Mouse (Mus musculus): ENCODE results near the gene Tor4a.

Tor4a gene

DNA sequence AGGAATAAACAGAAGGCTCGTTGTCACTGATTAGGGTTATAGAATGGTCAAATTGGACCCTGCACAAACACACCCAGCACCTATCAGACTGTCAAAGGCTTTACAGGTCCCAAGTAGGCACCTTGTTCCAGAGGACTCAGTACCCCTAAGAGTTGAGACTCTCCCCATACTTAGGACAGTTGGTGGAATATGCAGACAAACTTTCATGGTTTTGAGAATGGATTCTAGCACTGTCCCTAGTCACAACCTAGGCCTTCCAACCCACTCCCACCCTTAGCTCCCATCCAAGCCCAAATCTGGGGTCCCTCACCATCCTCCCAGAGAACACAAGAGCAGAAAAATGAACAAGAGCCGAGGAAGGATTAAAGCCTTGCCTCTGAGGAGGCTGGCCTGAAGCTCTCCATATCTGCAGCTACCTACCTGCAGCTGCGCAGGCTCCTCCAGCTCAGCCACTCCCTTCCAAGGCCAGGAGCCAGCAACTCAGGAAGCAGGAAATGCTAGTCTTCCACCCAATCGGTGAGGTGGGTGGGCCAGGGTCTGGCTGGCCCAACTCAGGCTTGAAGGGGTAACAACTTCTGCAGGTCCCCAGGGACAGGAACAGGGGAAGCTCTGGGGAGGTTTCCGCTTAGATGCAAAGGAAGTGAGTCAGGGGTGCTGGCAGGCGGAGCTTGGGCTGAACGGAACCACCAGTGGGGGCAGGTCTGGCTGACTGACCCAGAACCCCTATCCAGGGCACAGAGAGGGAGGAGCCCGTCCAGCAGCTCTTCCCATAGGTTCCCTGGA, at the start of gene Tor4a:
TSS of gene Tor4a (minus strand) at position 715 of the 783 bp plus-strand sequence.
- peak; percentile 71 for DNase-seq (ENCODE audit: low spot score)

DNA sequence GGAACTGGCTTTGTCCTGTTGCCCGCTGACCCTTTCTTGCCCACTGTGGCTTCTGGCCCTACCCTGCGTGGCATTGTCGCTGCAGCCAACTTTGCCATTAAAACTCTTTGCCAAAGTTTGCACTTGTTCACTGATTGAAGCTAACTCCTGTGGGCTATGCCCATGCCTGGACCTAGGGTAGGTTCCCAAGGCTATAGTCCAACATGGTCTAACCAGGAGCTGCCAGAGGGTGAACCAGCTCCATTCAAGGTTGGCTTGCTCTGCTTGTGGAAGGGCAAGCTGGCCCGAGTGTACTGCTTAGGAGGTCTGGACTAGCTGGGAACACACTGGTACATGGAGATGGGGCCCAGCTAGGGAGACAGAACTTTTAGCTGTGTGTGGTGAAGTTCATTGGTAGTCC, 47.5 kb upstream of the Tor4a start:
- no peak for DNase-seq (ENCODE audit: low spot score)

DNA sequence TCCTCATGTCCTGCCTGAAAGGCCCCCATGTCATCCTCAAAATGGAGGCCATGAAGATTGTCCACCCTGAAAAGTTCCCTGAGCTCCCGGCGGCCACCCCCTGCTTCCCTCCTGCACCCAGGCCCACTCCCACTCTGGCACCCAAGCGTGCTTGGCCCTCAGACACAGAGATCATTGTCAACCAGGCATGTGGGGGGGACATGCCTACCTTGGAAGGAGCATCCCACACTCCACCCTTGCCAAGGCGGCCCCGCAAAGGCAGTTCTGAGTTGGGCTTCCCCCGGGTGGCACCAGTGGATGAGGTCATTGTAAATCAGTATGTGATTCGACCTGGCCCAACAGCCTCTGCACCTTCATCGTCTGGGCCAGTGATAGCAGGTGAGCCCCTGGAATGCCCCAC, 46.7 kb upstream of the Tor4a start:
- no peak for DNase-seq (ENCODE audit: low spot score)

DNA sequence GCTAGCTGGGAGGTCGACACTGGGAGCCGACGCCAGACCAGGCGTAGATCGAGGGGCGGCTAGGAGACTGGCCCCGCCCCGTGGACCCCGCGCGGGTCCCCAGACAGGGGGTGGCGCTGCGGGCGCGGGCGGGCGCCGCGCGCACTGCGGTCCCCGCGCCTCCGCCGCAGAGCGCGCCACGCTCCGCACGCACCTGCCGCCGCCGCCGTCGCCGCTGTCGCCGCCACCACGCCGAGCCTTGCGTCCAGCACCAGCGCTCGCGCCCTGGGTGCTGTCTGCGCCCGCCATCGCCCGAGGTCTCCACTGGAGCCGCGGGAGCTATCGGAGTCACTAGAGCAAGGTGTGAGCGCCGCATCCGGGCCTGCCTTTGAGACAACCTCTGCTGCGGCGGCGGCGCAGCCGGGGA, 45.4 kb upstream of the Tor4a start, which contains the start of the genes Rnf208 and Cysrt1:
TSS of gene Rnf208 (plus strand) at position 155 of the 406 bp plus-strand sequence.
TSS of gene Cysrt1 (minus strand) at position 352 of the 406 bp plus-strand sequence.
- no peak for DNase-seq (ENCODE audit: low spot score)

DNA sequence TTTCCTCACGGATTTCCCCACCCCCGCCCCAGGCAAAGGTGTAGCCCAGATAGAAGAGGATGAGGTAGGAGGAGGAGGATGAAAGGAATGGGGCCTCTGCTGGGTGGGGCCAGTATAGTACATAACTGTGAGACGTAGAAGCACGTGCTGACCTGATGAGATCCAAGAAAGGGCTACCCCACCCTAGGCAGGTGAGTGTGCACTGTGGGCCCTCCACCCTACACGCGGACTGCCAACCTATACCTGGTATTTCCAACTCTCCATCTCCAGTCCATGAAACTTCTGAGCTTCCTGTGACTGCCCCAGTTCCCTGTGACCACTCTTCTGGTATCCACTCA, 44.7 kb upstream of the Tor4a start:
- no peak for DNase-seq (ENCODE audit: low spot score)

DNA sequence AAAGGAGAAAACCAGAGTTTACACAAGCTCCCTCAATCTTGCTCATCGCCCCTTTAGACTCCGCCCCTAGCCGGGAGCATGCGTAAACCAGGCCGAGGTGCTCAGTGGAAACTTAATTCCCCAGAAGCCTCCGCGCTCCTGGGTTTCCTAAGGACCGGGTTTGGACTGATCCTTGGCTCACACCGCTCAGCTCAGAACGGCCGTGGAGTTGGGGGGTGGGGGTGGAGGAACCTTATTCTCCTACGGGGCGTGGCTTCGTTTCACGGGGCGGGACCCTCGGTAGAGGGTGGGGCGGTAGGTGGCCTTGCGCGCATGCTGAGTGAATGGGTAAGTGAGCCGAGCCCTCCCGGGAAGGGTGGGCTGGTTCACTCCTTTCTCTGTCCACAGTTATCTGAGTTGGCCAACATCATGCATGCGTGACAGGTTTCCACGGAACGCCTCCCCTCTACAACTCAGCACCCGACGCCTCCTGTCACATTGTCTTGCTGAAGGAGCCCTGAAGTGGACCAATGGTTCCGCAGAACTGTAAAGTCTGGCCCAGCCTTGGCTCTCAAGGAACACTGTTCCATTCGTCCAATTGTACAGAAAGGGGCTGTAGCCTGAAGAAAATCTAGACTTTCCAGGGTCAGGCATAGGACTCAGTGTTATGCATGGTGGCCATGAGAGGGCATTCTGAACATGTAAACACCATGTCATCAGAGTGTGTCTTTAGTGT, 44.2 kb upstream of the Tor4a start:
- DNase-seq (ENCODE audit: low spot score): no peak

DNA sequence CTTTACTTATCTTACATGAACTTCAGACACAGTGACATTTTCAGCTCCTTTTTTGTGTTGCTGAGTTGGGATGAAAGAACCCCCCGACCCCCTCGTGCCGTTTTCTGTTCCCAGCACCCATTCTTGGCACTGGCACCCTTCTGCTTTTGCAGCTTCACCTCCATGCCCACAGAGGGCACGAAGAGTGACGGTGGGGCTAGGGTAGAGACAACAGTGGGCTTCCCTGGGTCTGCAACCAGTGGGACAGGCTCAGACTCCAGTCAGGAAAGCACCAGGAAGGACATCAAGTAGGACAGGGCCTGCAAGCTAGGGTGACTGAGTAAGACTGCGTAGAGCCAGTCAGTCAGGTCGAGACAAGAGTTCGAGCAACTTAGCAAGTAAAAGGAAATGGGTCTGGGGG, 43.6 kb upstream of the Tor4a start:
- no peak for DNase-seq (ENCODE audit: low spot score)

DNA sequence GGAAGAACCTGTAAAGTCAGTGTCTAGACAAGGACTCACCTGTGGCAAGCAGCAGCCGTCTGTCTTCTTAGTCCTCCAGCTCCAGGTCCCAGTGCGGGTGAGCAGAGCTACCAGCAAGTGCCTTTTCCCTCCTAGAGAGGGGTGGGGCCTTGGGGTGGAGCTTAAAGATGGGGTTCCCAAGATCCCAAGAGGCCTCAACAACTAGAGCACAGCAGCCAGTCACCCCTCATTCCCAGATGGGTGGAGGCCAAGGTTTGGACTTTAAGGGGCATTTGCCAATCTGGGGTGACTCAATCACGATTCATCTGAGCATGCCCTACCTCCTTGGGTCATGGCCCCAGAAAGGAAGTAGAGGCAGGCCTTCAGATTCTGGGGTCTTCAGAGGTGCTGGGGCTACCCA, 43.1 kb upstream of the Tor4a start:
- no peak for DNase-seq (ENCODE audit: low spot score)

DNA sequence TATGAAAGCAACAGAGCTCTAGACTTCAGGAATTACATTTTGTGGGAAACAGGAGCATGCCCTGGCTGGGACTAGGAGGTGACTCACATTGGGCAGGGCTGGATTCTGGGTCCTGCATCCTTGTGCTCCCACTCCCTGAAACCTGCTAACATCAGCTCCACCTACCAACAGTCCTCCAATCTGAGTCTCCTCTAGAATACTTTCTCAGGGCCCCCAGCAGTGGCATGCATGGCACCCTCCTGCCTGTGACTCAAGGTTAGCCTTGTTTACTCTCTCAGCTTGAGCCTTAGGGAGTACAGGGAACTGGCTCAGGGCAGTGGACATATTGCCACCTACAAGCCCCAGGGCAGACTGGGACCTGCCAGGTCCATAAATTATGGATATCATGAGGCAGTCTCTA, 41.4 kb upstream of the Tor4a start:
- DNase-seq (ENCODE audit: low spot score): no peak

DNA sequence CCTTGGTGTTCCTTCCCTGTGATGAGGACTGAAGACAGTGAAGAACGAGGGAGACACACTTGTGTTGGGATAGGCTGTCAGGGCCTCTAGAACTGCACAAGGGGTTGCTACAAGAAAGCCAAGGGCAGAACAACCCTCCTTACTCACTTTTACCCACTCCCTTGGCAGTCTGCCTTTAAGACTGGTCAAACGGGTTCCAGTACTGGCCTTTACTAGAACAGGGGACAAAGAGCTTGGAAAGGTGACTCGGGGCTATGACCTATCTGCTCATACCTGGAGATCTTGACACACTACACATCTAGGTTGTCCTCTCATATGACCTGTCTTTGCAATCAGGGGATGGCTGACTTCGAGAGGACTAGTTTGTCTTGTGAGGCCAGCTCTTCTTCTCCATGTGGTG, 40.8 kb upstream of the Tor4a start:
- no peak for DNase-seq (ENCODE audit: low spot score)

DNA sequence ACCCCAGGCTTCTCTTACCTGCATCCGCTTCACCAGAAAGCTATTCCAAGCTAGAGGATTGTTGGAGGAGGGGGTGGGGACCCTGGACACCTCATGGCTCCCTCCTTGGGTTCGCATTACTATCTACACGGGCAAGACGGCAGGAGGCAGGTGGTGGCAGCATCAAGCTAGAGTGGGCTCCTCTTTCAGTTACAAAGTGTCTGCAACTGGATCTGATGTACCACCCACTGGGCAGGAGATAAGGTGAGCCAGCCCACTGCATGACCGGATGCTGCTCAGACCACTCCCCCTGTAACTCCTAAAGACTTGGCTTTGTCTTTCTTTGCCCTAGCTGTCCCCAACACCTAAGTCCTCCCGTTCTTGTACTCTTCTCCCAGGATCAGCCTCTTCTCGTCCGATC, 39.9 kb upstream of the Tor4a start, which contains the start of gene Rnf224:
TSS of gene Rnf224 (minus strand) at position 174 of the 400 bp plus-strand sequence.
- DNase-seq (ENCODE audit: low spot score): no peak

DNA sequence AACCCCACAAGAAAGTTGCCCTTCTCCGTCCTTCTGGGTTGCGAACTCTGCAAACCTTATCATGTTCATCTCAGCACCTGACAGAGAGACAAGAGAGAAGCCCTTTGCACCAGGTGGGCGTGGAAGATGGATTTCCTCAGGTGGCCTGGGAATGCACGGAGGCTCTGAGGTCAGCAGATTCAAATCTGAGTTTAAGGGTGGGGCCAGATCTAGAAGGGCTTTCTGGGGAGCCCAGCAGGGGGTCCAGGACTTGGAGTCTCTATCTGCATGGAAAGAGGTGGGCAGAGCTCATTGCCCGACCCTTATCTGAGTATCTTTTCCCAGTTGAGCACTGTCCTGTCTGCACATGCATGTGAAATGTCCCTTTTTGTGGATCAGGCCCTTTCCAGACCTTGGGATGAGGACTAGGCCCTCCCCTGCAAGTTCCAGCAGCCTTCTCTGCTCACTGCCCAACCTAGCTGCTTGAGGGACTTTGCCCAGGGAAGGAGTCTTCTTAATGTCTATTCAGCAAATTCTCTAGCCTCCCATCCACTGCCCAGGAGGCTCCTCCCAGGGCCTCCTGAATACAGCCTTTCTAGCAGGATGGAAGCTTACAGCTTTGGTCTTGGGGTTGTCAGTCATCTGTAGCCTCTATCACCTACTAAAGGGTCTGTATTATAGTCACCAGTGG, 38.0 kb upstream of the Tor4a start:
- no peak for DNase-seq (ENCODE audit: low spot score)

DNA sequence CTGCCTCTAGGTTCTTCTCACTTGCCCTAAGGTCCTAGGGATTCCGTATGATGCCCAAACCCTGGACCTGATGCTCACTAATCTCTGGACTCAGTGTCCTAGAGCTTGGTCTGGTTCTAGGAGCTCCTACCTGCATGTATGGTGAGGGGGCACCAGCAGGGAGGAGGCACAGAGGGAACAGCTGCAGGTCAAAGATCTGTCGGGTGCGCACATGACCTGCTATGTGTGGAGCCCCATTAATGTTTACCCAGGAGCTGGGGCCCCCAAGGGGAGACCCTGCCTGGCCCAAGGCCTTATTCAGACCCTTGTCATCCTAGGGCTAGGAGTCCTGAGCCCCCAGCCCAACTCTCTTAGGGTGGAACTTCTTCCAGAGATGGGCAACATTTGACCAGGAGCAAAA, 37.4 kb upstream of the Tor4a start, which contains the start of gene Slc34a3:
TSS of gene Slc34a3 (minus strand) at position 315 of the 400 bp plus-strand sequence.
- no peak for DNase-seq (ENCODE audit: low spot score)

DNA sequence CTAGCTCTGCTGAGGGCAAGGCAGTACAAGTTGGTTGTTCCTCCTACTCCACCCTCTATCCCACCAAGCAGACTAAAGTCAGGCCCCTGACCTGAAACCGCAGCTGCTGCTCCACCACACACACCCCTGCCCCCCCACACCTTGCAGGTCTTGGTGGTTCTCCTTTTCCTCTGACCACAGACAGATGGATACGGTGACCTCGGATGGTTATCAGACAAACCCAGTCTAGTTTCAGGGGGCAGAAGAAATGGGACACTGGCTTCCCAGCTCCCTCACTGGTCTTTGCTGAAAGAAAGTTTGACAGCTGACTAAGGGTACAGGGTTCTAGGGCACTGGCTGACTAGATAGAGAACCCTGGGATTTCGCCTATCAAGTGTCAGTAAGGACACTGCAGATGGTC, 36.7 kb upstream of the Tor4a start:
- no peak for DNase-seq (ENCODE audit: low spot score)

DNA sequence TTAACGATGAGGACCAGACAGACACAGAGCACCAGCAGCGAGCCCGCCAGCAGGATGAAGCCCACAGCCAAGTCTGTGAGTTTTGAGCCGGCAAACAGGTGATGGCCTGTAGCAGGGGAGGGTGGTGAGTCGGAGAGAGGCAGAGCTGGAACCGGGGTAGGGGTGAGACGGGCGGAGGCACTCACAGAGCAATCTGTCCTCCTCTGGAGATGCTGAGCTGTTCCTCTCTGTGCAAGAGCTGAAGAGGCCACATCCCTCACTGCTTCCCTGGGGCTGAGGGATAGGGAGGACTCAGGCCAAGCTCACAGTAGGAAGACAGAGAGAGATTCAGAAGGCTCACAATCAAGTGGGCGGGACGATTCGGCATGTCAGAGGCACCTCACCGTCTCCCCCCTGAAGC, 34.4 kb upstream of the Tor4a start:
- DNase-seq (ENCODE audit: low spot score): no peak

DNA sequence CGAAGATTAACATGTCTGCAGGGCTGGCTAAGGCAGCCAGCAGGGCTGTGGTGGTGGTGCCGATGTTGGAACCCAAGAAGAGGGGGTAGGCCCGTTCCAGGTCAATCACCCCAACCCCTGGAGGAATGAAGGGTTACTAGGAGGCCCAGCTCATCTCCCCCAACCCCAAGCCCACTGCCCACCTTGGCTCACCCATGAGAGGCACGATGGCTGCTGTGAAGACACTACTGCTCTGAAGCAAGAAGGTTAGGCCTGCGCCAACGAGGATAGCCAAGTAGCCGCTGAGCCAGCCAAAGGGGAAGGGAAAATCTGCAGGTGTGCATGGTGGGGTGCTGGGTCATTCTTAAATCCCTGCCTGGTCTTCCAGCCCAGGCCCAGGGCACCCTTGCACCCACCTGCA, 33.9 kb upstream of the Tor4a start:
- no peak for DNase-seq (ENCODE audit: low spot score)

DNA sequence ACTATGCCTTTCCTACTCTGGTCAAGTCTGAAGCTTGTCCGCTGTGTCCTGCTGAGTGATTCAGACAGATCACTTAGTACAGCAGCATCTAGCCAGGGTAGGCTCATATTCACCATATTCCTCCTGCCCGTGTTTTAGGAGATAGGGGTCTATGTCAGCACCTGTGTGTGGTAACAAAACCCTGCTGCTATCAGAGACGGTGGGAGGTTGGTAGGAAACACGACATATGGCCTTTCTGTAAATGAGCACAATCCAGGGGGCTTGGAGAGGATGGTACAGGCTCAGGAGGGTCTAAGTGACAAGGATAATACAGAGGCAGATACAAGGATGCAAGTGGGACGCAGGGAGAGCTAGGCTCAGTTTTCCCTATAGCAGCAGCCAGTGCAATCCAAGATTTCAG, 32.9 kb upstream of the Tor4a start:
- no peak for DNase-seq (ENCODE audit: low spot score)

DNA sequence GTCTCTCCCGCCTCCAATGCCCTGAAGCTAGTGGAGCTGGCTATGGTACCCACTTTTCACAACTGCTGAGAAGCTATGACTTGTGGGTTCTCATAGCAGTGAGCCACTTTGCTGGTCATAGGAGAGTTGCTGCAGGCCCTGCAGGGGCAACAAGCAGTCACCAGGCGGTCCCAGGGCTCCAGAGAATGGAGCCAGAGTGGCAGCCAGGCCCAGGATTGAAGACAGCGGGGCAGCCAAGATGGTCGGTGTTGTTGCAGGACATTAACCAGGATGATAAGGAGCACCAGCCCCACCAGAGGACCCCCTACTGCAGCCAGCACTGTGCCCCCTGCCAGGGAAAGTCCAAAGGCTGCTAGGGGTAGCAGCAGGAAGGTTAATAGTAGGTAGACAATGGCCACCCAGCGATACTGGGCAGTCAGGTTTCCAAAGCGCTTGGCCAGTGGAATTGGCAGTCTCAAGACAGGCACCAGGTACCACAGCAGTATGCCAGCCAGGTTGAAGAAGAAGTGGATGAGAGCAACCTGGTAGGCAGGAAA, 32.4 kb upstream of the Tor4a start:
- no peak for DNase-seq (ENCODE audit: low spot score)

DNA sequence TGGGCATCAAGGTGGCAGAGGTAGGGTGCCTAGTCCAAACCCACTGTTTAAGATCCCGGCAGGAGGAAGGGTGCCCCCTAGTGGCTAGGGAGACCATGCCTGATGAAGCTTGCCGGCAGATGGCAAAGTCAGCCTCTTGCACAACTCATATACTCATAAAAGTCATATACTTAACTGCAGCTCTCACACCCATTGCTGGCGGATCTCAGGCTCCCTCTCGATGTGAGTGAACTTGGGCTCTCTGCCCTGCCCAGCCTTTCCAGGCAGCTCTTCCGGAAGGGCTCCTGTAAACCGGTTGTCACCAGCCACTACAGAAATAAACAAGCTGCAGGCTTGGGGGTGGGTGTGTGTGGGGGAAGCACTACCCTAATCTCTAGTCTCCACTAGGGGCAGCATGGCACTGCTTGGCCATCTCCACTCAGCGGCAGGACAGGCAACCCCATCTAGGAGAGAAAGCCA, 31.8 kb upstream of the Tor4a start:
- peak; percentile 80 for DNase-seq (ENCODE audit: low spot score)

DNA sequence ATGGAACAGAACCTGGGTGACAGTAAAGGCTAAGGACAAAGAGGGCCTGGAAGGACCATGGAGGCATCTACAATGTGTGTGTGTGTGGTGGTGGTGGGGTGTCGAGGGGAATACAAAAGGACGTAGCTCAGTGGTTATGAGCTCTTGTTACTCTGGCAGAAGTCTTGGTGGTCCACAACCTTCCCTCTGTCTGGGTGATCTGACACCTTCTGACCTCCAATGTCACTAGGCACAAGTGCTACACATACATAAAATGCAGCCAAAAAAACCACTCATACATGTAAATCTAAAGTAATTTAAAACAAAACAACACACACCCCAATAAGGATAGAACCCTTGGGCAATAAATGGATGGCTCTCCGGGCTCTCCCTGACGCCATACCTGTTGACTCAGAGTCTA, 30.7 kb upstream of the Tor4a start:
- no peak for DNase-seq (ENCODE audit: low spot score)

DNA sequence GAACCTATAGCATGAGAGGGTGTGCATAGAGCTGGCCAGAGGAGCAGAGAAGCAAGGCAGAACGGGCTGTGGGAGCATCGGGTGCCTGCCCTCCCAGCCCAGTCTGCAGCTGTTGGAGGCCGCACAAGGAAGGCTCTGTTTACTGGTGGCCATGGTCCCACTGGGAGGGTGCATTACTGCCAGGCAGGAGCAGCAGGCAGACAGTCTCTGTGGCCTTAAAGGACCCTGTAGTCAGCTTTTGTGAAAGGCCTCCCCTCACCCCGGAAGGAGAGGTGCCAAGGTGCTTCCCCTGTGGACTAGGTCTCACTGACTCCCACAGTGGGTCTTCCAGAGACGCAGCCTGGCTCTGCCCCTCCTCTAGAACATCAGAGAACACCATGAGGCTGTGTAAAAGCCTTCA, 30.2 kb upstream of the Tor4a start:
- DNase-seq (ENCODE audit: low spot score): no peak

DNA sequence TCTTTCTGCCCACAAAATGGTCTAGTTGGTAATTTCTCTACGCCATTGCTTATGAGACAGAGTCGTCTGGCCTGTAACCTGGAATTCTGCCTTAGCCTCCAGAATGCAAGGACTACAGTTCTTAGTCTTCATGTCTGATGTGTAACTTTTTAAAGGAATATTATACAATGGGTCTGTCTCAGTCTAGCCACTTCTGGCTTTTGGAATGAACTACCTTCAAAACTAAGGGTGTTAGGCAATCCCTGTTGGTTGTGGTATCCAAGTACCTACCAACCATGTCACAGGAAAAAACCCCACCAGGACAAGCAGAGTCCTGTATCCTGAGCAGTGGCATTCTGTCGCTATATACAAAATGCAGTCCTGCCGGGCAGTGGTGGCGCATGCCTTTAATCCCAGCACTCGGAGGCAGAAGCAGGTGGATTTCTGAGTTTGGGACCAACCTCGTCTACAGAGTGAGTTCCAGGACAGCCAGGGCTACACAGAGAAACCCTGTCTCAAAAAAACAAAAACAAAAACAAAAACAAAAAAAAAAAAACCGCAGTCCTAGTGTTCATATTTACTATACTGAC, 29.2 kb upstream of the Tor4a start:
- no peak for DNase-seq (ENCODE audit: low spot score)
